Mouse (Mus musculus): ENCODE data around the gene Gm10282. TPM values are rescaled to one million over a fixed set of nuclear protein-coding genes. Genes with fewer than 3 reads are reported as not detected.

Gm10282 gene
- polyA plus RNA-seq, 1 experiment from 2014 or later = 38.4 TPM

Other genes with a start within 250 kb of the Gm10282 start
- 0.04 TPM in 1 of 2 replicates, not detected in the other for gene Olfr373, start 222.1 kb downstream of the Gm10282 start, polyA plus RNA-seq (2014; fragmentation: Nextera tagmentation; extraction: Ambion mirVana)
- gene Olfr374, start 198.2 kb downstream of the Gm10282 start, polyA plus RNA-seq (2014; fragmentation: Nextera tagmentation; extraction: Ambion mirVana) = 0.10 TPM in 1 of 2 replicates, not detected in the other
- 699 and 718 TPM in 2 replicates for gene Tpm4, start 170.3 kb downstream of the Gm10282 start, polyA plus RNA-seq (2014; fragmentation: Nextera tagmentation; extraction: Ambion mirVana)
- 88.9 and 96.1 TPM in 2 replicates for gene Rab8a, start 144.1 kb downstream of the Gm10282 start, polyA plus RNA-seq (2014; fragmentation: Nextera tagmentation; extraction: Ambion mirVana)
- not detected in 2 replicates for gene Hsh2d, start 115.6 kb downstream of the Gm10282 start, polyA plus RNA-seq (2014; fragmentation: Nextera tagmentation; extraction: Ambion mirVana)
- not detected in 2 replicates for gene Cib3, start 92.4 kb downstream of the Gm10282 start, polyA plus RNA-seq (2014; fragmentation: Nextera tagmentation; extraction: Ambion mirVana)
- gene Gm11034, start 91.6 kb downstream of the Gm10282 start, polyA plus RNA-seq (2014; fragmentation: Nextera tagmentation; extraction: Ambion mirVana) = not detected in 2 replicates
- 61.3 and 68.8 TPM in 2 replicates for gene Fam32a, start 85.5 kb downstream of the Gm10282 start, polyA plus RNA-seq (2014; fragmentation: Nextera tagmentation; extraction: Ambion mirVana)
- gene Ap1m1, start 65.2 kb downstream of the Gm10282 start, polyA plus RNA-seq (2014; fragmentation: Nextera tagmentation; extraction: Ambion mirVana) = 110 and 125 TPM in 2 replicates
- gene Klf2, start 13.8 kb upstream of the Gm10282 start, polyA plus RNA-seq (2014; fragmentation: Nextera tagmentation; extraction: Ambion mirVana) = 12.1 and 13.9 TPM in 2 replicates
- 40.7 and 72.3 TPM in 2 replicates for gene Eps15l1, start 116.2 kb upstream of the Gm10282 start, polyA plus RNA-seq (2014; fragmentation: Nextera tagmentation; extraction: Ambion mirVana)
- 1.6 and 2.1 TPM in 2 replicates for gene Calr3, start 138.6 kb upstream of the Gm10282 start, polyA plus RNA-seq (2014; fragmentation: Nextera tagmentation; extraction: Ambion mirVana)
- gene 1700030K09Rik, start 138.6 kb upstream of the Gm10282 start, polyA plus RNA-seq (2014; fragmentation: Nextera tagmentation; extraction: Ambion mirVana) = 13.9 and 14.6 TPM in 2 replicates
- 57.0 and 72.0 TPM in 2 replicates for gene Cherp, start 170.0 kb upstream of the Gm10282 start, polyA plus RNA-seq (2014; fragmentation: Nextera tagmentation; extraction: Ambion mirVana)
- 10.8 and 19.7 TPM in 2 replicates for gene Slc35e1, start 187.4 kb upstream of the Gm10282 start, polyA plus RNA-seq (2014; fragmentation: Nextera tagmentation; extraction: Ambion mirVana)
- 11.1 and 15.8 TPM in 2 replicates for gene Med26, start 243.0 kb upstream of the Gm10282 start, polyA plus RNA-seq (2014; fragmentation: Nextera tagmentation; extraction: Ambion mirVana)

Data from kidney, embryonic 14.5 days (tissue).